Mouse (Mus musculus): ENCODE measurements around the gene Zfp661. TPM values are rescaled to one million over a fixed set of nuclear protein-coding genes. Genes with fewer than 3 reads are reported as not detected.

The Zfp661 gene
- polyA plus RNA-seq, 2 experiments: 5.0 to 6.2 TPM

DNA sequence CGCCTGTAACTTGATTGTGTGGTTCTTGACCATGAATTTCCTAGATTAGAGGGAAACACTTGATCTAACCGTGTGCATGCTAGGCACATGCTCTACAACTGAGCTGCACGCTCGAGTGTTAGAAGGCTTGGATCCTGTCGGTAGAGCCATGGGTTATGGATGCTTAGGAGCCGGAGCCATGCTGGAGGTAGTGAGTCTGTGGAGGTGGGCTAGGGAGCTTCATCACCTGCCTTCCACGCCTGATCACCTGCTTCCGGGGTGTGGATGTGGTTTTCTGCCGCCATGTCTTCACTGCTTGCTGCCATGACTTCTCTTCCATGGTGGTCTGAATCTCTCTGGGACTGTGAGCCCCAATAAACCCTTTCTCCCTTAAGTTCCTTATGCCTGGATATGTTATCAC is 2.0 kb upstream of the Zfp661 start:
- no peak for TF ChIP-seq POLR2A (IDR thresholded peaks at IDR 0.05; ENCODE audit: borderline replicate concordance, extremely low read depth, insufficient read depth, insufficient read length)
- 90% methylated on average over 9 of the region's 9 CpGs for WGBS
- no peak overlapping the region for H3K9ac ChIP-seq (ENCODE audit: low read depth, low read length, severe bottlenecking)
- no peak for DNase-seq (ENCODE audit: low spot score)
- no peak overlapping the region for H3K4me3 ChIP-seq (replicated peaks; ENCODE audit: low read length)
- H3K36me3 ChIP-seq (ENCODE audit: control insufficient read depth, insufficient read depth, low read length): peaks cover 20% of the 10 kb centered on the region
- H3K9me3 ChIP-seq (ENCODE audit: control insufficient read depth, low read length): no peaks in the 10 kb centered on the region
- H3K27me3 ChIP-seq (ENCODE audit: control insufficient read depth, insufficient read depth, low read length): no peaks in the 10 kb centered on the region
- H3K27ac ChIP-seq (replicated peaks; ENCODE audit: low read depth, low read length): no peak overlapping the region
- H3K4me1 ChIP-seq (ENCODE audit: control insufficient read depth, insufficient read depth, low read length): peaks cover 18% of the 10 kb centered on the region; the same call in 1 of the 2 replicates
- ATAC-seq (ENCODE audit: low FRiP score, low read depth): no peak
- H3K4me2 ChIP-seq (replicated peaks; ENCODE audit: low read depth, low read length, severe bottlenecking): no peak overlapping the region

DNA sequence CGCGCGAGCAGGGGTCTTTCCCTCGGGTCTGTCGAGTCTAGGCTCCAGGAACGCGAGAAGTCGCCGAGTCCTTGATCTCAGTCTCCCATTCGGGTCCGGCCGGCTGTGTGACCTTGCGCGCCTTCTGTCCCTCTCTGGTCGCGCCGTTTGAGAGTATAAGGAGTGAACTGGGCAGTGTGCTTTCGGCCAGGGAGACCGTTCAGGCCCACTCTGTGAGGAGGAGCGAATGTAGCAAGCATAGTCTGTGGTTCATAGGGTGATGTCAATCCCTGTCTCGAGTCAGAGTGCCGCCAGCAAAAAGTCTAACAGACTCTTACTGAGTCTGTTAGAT is 585 bp upstream of the Zfp661 start:
- WGBS: under 1% methylated on average over 22 of the region's 22 CpGs
- 0 out of 2 replicates have a peak, but pooled peaks have one; percentile 3 for ATAC-seq (ENCODE audit: low FRiP score, low read depth)

DNA sequence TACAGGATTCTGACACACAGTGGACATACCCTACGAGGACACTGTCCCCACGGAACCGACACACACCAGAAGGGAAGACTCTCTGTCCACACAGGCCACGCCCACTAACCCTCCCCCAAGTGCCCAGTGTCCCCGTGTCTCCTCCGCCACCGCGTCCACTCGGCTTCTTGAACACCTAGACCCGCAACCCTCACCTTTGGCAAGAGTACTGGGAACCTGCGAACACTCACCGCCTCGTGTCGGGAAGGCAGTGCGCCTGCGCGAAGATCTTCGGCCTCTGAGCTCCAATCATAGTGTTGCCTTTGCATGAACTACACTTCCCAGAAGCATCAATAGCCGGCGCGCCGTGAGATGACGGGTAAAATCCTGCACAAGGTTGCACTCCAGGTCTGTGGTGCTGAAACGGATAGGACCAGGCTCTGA is 2.4 kb downstream of the Zfp661 start:
- Histone ChIP-seq H3K4me2 (replicated peaks; ENCODE audit: low read depth, low read length, severe bottlenecking) (peak overlapping the region; percentile 92), H3K27me3 (ENCODE audit: control insufficient read depth, insufficient read depth, low read length) (no peaks in the 10 kb centered on the region), H3K4me1 (ENCODE audit: control insufficient read depth, insufficient read depth, low read length) (peaks cover 18% of the 10 kb centered on the region; the same call in 1 of the 2 replicates), H3K9ac (ENCODE audit: low read depth, low read length, severe bottlenecking) (peak overlapping the region; percentile 70), H3K27ac (replicated peaks; ENCODE audit: low read depth, low read length) (no peak overlapping the region), H3K36me3 (ENCODE audit: control insufficient read depth, insufficient read depth, low read length) (no peaks in the 10 kb centered on the region), H3K9me3 (ENCODE audit: control insufficient read depth, low read length) (no peaks in the 10 kb centered on the region), H3K4me3 (replicated peaks; ENCODE audit: low read length) (peak overlapping the region; percentile 65)
- peak; percentile 67; the same call in 1 of the 2 replicates for TF ChIP-seq POLR2A (IDR thresholded peaks at IDR 0.05; ENCODE audit: borderline replicate concordance, extremely low read depth, insufficient read depth, insufficient read length)
- WGBS: 0% methylated on average over 24 of the region's 24 CpGs
- DNase-seq (ENCODE audit: low spot score) (peak; percentile 95), ATAC-seq (ENCODE audit: low FRiP score, low read depth) (peak; percentile 91)

More for the DNA sequence above, 585 bp upstream of the Zfp661 start:
- Histone ChIP-seq H3K9ac (ENCODE audit: low read depth, low read length, severe bottlenecking) (peak overlapping the region; percentile 91), H3K4me3 (replicated peaks; ENCODE audit: low read length) (peak overlapping the region; percentile 96), H3K4me1 (ENCODE audit: control insufficient read depth, insufficient read depth, low read length) (peaks cover 18% of the 10 kb centered on the region; the same call in 1 of the 2 replicates), H3K27me3 (ENCODE audit: control insufficient read depth, insufficient read depth, low read length) (no peaks in the 10 kb centered on the region), H3K27ac (replicated peaks; ENCODE audit: low read depth, low read length) (peak overlapping the region; percentile 94), H3K9me3 (ENCODE audit: control insufficient read depth, low read length) (no peaks in the 10 kb centered on the region), H3K4me2 (replicated peaks; ENCODE audit: low read depth, low read length, severe bottlenecking) (peak overlapping the region; percentile 80), H3K36me3 (ENCODE audit: control insufficient read depth, insufficient read depth, low read length) (peaks cover 10% of the 10 kb centered on the region)
- no peak for TF ChIP-seq POLR2A (IDR thresholded peaks at IDR 0.05; ENCODE audit: borderline replicate concordance, extremely low read depth, insufficient read depth, insufficient read length)
- no peak for DNase-seq (ENCODE audit: low spot score)

DNA sequence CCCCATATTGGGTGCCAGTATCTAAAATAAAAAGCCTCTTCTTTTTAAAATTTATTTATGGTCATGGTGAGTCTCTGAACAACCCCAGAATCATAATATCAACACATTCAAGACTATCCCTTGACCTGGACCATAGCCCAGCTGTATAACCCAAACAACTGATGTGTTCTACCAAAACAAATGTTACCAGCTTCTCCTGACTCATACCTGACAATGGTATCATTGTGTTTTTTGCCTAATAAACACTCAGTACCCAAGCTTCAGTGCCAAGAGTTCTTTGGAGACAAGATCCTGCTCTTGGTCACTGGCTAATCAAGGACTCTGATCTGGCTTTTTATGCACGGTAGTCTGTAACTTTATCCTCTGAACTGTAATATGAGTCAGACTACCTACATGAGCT is 13.6 kb downstream of the Zfp661 start:
- Histone ChIP-seq H3K4me2 (replicated peaks; ENCODE audit: low read depth, low read length, severe bottlenecking) (no peak overlapping the region), H3K4me1 (ENCODE audit: control insufficient read depth, insufficient read depth, low read length) (no peaks in the 10 kb centered on the region), H3K4me3 (replicated peaks; ENCODE audit: low read length) (no peak overlapping the region), H3K9me3 (ENCODE audit: control insufficient read depth, low read length) (no peaks in the 10 kb centered on the region), H3K36me3 (ENCODE audit: control insufficient read depth, insufficient read depth, low read length) (peaks cover 19% of the 10 kb centered on the region), H3K27me3 (ENCODE audit: control insufficient read depth, insufficient read depth, low read length) (no peaks in the 10 kb centered on the region), H3K27ac (replicated peaks; ENCODE audit: low read depth, low read length) (no peak overlapping the region), H3K9ac (ENCODE audit: low read depth, low read length, severe bottlenecking) (no peak overlapping the region)
- DNase-seq (ENCODE audit: low spot score) (no peak), ATAC-seq (ENCODE audit: low FRiP score, low read depth) (no peak)
- WGBS: 54% methylated on average over 1 of the region's 1 CpGs
- no peak for TF ChIP-seq POLR2A (IDR thresholded peaks at IDR 0.05; ENCODE audit: borderline replicate concordance, extremely low read depth, insufficient read depth, insufficient read length)

DNA sequence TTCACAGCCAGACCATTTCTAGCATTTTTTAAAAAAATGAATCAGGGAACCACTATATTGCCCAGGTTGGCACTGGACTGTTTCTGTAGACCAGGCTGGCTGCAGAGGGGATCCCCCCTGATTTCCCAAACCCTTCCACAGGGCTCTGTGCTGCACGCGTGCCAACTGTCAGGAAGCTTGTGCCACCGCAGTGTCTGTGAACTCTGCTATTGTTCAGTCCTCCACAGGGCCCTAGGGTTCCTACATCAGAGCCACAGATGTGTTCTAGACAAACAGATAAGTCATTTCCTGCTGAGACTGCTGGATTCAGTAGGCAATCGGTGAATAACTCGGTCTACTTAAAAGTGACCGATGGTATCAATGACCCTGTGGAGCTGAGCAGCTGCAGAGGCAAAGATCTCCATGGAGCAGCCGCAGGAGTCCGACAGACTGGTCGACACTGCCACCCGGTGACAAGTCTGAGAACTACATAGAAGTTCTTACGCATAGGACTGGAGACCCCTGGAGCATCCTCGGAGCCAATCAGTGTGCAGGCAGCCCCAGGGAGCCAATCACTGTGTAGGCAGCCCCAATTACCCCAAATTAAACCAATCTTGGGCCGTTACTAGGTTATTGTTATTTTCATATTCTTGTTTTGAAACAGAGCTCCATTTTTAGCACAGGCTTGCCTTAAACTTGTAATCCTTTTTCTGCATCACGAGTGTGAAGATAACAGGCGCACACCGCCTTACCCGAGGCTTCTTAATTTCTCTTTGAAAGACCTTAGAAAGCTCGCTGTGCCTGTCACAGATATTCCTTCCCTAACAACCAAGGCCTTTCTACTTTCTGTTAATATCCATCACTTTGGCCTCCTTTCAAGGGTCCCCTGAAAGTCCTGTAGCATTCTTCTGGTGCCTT is 27.6 kb downstream of the Zfp661 start:
- no peaks in the 10 kb centered on the region for H3K4me1 ChIP-seq (ENCODE audit: control insufficient read depth, insufficient read depth, low read length)

More for the DNA sequence above, 27.6 kb downstream of the Zfp661 start:
- 15% methylated on average over 18 of the region's 18 CpGs for WGBS
- no peak overlapping the region for H3K27ac ChIP-seq (replicated peaks; ENCODE audit: low read depth, low read length)
- H3K4me3 ChIP-seq (replicated peaks; ENCODE audit: low read length): peak overlapping the region; percentile 18; the same call in 1 of the 2 replicates
- H3K4me2 ChIP-seq (replicated peaks; ENCODE audit: low read depth, low read length, severe bottlenecking): peak overlapping the region; percentile 22; the same call in 1 of the 2 replicates
- H3K9me3 ChIP-seq (ENCODE audit: control insufficient read depth, low read length): no peaks in the 10 kb centered on the region
- TF ChIP-seq POLR2A (IDR thresholded peaks at IDR 0.05; ENCODE audit: borderline replicate concordance, extremely low read depth, insufficient read depth, insufficient read length): no peak
- ATAC-seq (ENCODE audit: low FRiP score, low read depth) (peak; percentile 97), DNase-seq (ENCODE audit: low spot score) (peak; percentile 92)
- H3K36me3 ChIP-seq (ENCODE audit: control insufficient read depth, insufficient read depth, low read length): no peaks in the 10 kb centered on the region
- no peak overlapping the region for H3K9ac ChIP-seq (ENCODE audit: low read depth, low read length, severe bottlenecking)
- no peaks in the 10 kb centered on the region for H3K27me3 ChIP-seq (ENCODE audit: control insufficient read depth, insufficient read depth, low read length)
